Mouse (Mus musculus): ENCODE measurements at regions not wholly inside any gene's neighbourhood (a gene's known extent, or its start where the extent isn't known, plus 50 kb on each side); places are given as distances from the start of the nearest gene placed in this dataset.

DNA sequence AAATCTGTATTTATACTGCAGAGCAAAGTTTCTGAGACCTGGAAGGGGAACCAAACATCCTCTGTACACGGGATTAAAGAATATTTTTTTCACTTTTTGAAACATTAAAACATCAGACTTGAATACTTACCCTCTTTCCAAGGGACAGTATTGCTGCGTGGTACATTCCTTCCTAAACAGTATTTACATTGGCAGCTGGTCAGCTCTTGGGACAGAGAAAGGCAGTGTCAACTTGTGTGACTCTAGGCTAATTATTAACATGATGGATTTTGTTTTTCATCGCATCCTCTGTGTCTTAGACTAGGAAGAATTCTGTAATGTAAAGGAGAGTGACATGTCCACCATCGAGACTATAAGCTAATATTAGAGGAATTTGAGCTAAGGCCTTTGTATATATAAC lies 56.8 kb upstream of the Map4k3 start:
- Histone ChIP-seq H3K4me3 (ENCODE audit: insufficient read depth, poor library complexity, severe bottlenecking) (no peak overlapping the region), H3K36me3 (ENCODE audit: control insufficient read depth, insufficient read depth) (no peaks in the 10 kb centered on the region), H3K79me3 (ENCODE audit: low read depth) (no peaks in the 10 kb centered on the region), H3K27me3 (ENCODE audit: control insufficient read depth, insufficient read depth, insufficient read length) (no peaks in the 10 kb centered on the region), H3K79me2 (ENCODE audit: control insufficient read depth, insufficient read depth) (no peaks in the 10 kb centered on the region), H3ac (ENCODE audit: control insufficient read depth, insufficient read length, low read depth) (no peak overlapping the region)
- TF ChIP-seq CEBPB (IDR thresholded peaks at IDR 0.05; ENCODE audit: low read depth) (no peak), USF1 (IDR thresholded peaks at IDR 0.05; ENCODE audit: low read depth) (no peak), MAX (IDR thresholded peaks at IDR 0.05) (no peak), MYOD1 (IDR thresholded peaks at IDR 0.05; ENCODE audit: control insufficient read depth, insufficient read length, low read depth) (no peak), CTCF (IDR thresholded peaks at IDR 0.05; ENCODE audit: control insufficient read depth, insufficient read depth, insufficient read length) (no peak), FOSL1 (IDR thresholded peaks at IDR 0.05; ENCODE audit: insufficient read depth, low read length, poor library complexity, severe bottlenecking) (no peak), MYOG (IDR thresholded peaks at IDR 0.05; ENCODE audit: control insufficient read depth, extremely low read depth, insufficient read length) (no peak)

DNA sequence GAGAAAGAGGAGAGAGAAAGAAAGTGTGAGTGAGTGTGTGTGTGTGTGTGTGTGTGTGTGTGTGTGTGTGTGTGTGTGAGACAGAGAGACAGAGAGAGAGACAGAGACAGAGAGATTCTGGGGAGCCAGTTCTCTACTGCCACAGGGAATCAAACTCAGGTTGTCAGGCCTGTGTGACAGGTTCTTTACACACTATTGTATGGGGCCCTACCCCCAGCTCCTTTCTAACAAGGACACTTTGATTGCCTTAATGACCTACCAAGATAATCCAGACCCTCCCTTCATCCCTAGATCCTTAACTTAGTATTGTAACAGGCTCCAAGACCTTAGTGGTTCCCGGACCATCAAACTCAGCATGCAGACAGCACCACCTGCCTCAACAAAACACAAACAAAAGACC lies 53.9 kb upstream of the Map4k3 start:
- H3K4me3 ChIP-seq (ENCODE audit: insufficient read depth, poor library complexity, severe bottlenecking), result no peak overlapping the region
- no peaks in the 10 kb centered on the region for H3K79me3 ChIP-seq (ENCODE audit: low read depth)
- no peaks in the 10 kb centered on the region for H3K79me2 ChIP-seq (ENCODE audit: control insufficient read depth, insufficient read depth)
- H3K36me3 ChIP-seq (ENCODE audit: control insufficient read depth, insufficient read depth), result no peaks in the 10 kb centered on the region
- H3K27me3 ChIP-seq (ENCODE audit: control insufficient read depth, insufficient read depth, insufficient read length), result peaks cover 4% of the 10 kb centered on the region
- H3ac ChIP-seq (ENCODE audit: control insufficient read depth, insufficient read length, low read depth), result no peak overlapping the region
- no peak for TF ChIP-seq CEBPB (IDR thresholded peaks at IDR 0.05; ENCODE audit: low read depth)
- no peak for TF ChIP-seq MAX (IDR thresholded peaks at IDR 0.05)
- no peak for TF ChIP-seq MYOD1 (IDR thresholded peaks at IDR 0.05; ENCODE audit: control insufficient read depth, insufficient read length, low read depth)
- TF ChIP-seq MYOG (IDR thresholded peaks at IDR 0.05; ENCODE audit: control insufficient read depth, extremely low read depth, insufficient read length), result no peak
- no peak for TF ChIP-seq FOSL1 (IDR thresholded peaks at IDR 0.05; ENCODE audit: insufficient read depth, low read length, poor library complexity, severe bottlenecking)
- no peak for TF ChIP-seq CTCF (IDR thresholded peaks at IDR 0.05; ENCODE audit: control insufficient read depth, insufficient read depth, insufficient read length)
- TF ChIP-seq USF1 (IDR thresholded peaks at IDR 0.05; ENCODE audit: low read depth), result no peak

DNA sequence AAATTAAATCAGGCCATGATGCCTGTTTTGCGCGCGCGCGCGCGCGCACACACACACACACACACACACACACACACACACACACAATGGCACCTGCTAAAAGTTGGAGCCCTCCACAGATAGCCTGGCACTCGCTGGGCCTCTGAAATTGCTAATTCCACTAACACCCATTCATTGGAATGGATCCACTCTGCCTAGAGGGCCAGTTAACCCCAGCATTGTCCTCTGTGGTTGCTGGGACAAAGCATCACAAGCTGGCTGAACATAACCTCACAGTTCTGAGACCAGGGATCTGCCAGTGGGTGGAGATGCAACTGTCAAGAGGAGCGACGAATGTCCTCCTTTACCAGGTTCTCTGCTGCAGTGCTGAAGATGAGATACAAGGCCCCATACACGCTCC lies 53.3 kb upstream of the Map4k3 start:
- no peak overlapping the region for H3K4me3 ChIP-seq (ENCODE audit: insufficient read depth, poor library complexity, severe bottlenecking)
- no peak for TF ChIP-seq MYOD1 (IDR thresholded peaks at IDR 0.05; ENCODE audit: control insufficient read depth, insufficient read length, low read depth)
- no peak for TF ChIP-seq MAX (IDR thresholded peaks at IDR 0.05)
- TF ChIP-seq CEBPB (IDR thresholded peaks at IDR 0.05; ENCODE audit: low read depth), result no peak
- no peak for TF ChIP-seq FOSL1 (IDR thresholded peaks at IDR 0.05; ENCODE audit: insufficient read depth, low read length, poor library complexity, severe bottlenecking)
- TF ChIP-seq MYOG (IDR thresholded peaks at IDR 0.05; ENCODE audit: control insufficient read depth, extremely low read depth, insufficient read length), result no peak
- TF ChIP-seq USF1 (IDR thresholded peaks at IDR 0.05; ENCODE audit: low read depth), result no peak
- TF ChIP-seq CTCF (IDR thresholded peaks at IDR 0.05; ENCODE audit: control insufficient read depth, insufficient read depth, insufficient read length), result no peak
- H3K36me3 ChIP-seq (ENCODE audit: control insufficient read depth, insufficient read depth), result no peaks in the 10 kb centered on the region
- H3K27me3 ChIP-seq (ENCODE audit: control insufficient read depth, insufficient read depth, insufficient read length), result peaks cover 4% of the 10 kb centered on the region
- H3K79me3 ChIP-seq (ENCODE audit: low read depth), result no peaks in the 10 kb centered on the region
- no peak overlapping the region for H3ac ChIP-seq (ENCODE audit: control insufficient read depth, insufficient read length, low read depth)
- no peaks in the 10 kb centered on the region for H3K79me2 ChIP-seq (ENCODE audit: control insufficient read depth, insufficient read depth)

DNA sequence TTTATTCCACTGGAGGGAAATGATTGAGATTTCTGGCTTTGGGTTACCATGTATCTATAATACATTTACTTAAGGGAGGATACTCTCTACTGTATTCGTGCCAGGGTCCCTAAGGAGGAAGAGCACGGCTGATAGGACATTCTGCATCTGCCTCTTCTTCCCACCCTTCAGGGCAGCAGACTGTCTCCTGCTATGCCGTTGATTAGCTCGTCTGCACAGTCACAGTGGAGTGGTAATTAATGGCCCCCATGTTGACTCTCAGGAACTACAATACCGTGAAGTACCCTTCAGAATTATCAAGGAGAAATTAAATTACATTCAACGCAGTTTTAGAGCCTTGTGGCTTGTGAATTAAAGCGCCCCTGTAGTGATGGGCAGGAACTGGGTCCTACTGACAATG lies 52.0 kb upstream of the Map4k3 start:
- H3K79me3 ChIP-seq (ENCODE audit: low read depth), result no peaks in the 10 kb centered on the region
- no peak overlapping the region for H3ac ChIP-seq (ENCODE audit: control insufficient read depth, insufficient read length, low read depth)
- H3K79me2 ChIP-seq (ENCODE audit: control insufficient read depth, insufficient read depth), result no peaks in the 10 kb centered on the region
- TF ChIP-seq MYOG (IDR thresholded peaks at IDR 0.05; ENCODE audit: control insufficient read depth, extremely low read depth, insufficient read length), result no peak
- TF ChIP-seq MYOD1 (IDR thresholded peaks at IDR 0.05; ENCODE audit: control insufficient read depth, insufficient read length, low read depth), result no peak
- TF ChIP-seq CEBPB (IDR thresholded peaks at IDR 0.05; ENCODE audit: low read depth), result no peak
- no peak for TF ChIP-seq FOSL1 (IDR thresholded peaks at IDR 0.05; ENCODE audit: insufficient read depth, low read length, poor library complexity, severe bottlenecking)
- no peak for TF ChIP-seq CTCF (IDR thresholded peaks at IDR 0.05; ENCODE audit: control insufficient read depth, insufficient read depth, insufficient read length)
- no peak for TF ChIP-seq USF1 (IDR thresholded peaks at IDR 0.05; ENCODE audit: low read depth)
- no peak for TF ChIP-seq MAX (IDR thresholded peaks at IDR 0.05)
- no peak overlapping the region for H3K4me3 ChIP-seq (ENCODE audit: insufficient read depth, poor library complexity, severe bottlenecking)
- H3K36me3 ChIP-seq (ENCODE audit: control insufficient read depth, insufficient read depth), result no peaks in the 10 kb centered on the region
- peaks cover 4% of the 10 kb centered on the region for H3K27me3 ChIP-seq (ENCODE audit: control insufficient read depth, insufficient read depth, insufficient read length)

DNA sequence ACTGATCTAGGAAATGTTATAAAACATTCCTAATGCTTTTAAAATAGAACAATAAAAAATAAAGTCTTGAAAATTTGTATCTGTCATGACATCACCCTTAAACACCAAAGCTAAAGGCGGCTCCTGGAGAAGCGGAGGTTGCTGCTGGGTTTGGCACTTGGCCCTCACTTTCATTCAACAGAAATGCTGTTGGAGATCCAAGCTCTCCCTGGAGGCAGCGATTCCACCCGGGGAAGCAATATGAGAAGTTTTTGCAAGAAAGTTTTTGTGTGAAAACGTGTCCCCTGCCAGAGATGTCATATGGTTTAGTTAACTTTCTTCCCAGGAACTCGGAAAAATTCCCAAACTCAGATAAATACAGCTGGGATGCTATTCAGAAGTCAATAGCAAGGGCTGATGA lies 51.5 kb upstream of the Map4k3 start:
- Histone ChIP-seq H3K4me3 (ENCODE audit: insufficient read depth, poor library complexity, severe bottlenecking) (no peak overlapping the region), H3ac (ENCODE audit: control insufficient read depth, insufficient read length, low read depth) (no peak overlapping the region), H3K36me3 (ENCODE audit: control insufficient read depth, insufficient read depth) (no peaks in the 10 kb centered on the region), H3K79me2 (ENCODE audit: control insufficient read depth, insufficient read depth) (no peaks in the 10 kb centered on the region), H3K27me3 (ENCODE audit: control insufficient read depth, insufficient read depth, insufficient read length) (peaks cover 4% of the 10 kb centered on the region), H3K79me3 (ENCODE audit: low read depth) (no peaks in the 10 kb centered on the region)
- TF ChIP-seq CEBPB (IDR thresholded peaks at IDR 0.05; ENCODE audit: low read depth) (no peak), USF1 (IDR thresholded peaks at IDR 0.05; ENCODE audit: low read depth) (no peak), MYOG (IDR thresholded peaks at IDR 0.05; ENCODE audit: control insufficient read depth, extremely low read depth, insufficient read length) (no peak), FOSL1 (IDR thresholded peaks at IDR 0.05; ENCODE audit: insufficient read depth, low read length, poor library complexity, severe bottlenecking) (no peak), CTCF (IDR thresholded peaks at IDR 0.05; ENCODE audit: control insufficient read depth, insufficient read depth, insufficient read length) (no peak), MYOD1 (IDR thresholded peaks at IDR 0.05; ENCODE audit: control insufficient read depth, insufficient read length, low read depth) (no peak), MAX (IDR thresholded peaks at IDR 0.05) (no peak)

Data from C2C12 (cell line).